Mouse (Mus musculus) stomach, embryonic 16.5 days (tissue): Measurements from ENCODE around the gene Igfn1. TPM values are rescaled to one million over a fixed set of nuclear protein-coding genes. Genes with fewer than 3 reads are reported as not detected.
A peak's percentile ranks its signal among the peaks of the same experiment; 100 is the strongest.

Experiments
- ATAC-seq: fragments of 200-750 bp; cut with Nextera tagmentation; 2 replicates; pipeline ENCODE4 v1.8.0; 2017; ENCODE audit warnings: moderate number of reproducible peaks, moderate TSS enrichment; ENCODE audit not compliant: insufficient read depth, low FRiP score
- H3K27ac ChIP-seq: fragments of 300-500 bp; sonication (generic); 2 replicates; pipeline ENCODE4 v1.5.1; 2014; ENCODE audit warnings: low read length
- H3K27me3 ChIP-seq: fragments of 300-500 bp; sonication (generic); 2 replicates; pipeline ENCODE4 v1.6.1; 2014; ENCODE audit warnings: low read length, control low read depth, mixed read lengths; ENCODE audit not compliant: control insufficient read depth, insufficient read depth
- H3K36me3 ChIP-seq: fragments of 300-500 bp; sonication (generic); 2 replicates; pipeline ENCODE4 v1.6.1; 2014; ENCODE audit warnings: low read length; ENCODE audit not compliant: control insufficient read depth, insufficient read depth
- H3K4me1 ChIP-seq: fragments of 300-500 bp; sonication (generic); 2 replicates; pipeline ENCODE4 v1.6.1; 2014; ENCODE audit warnings: low read length, control low read depth, mixed read lengths; ENCODE audit not compliant: control insufficient read depth, insufficient read depth
- H3K4me2 ChIP-seq: fragments of 300-500 bp; sonication (generic); 2 replicates; pipeline ENCODE4 v1.6.1; 2014; ENCODE audit warnings: low read depth, low read length, mixed read lengths
- H3K4me3 ChIP-seq: fragments of 300-500 bp; sonication (generic); replicated peaks from 2 replicates; pipeline ENCODE4 v1.5.1; 2014; ENCODE audit warnings: mild to moderate bottlenecking, low read length
- H3K9ac ChIP-seq: fragments of 300-500 bp; sonication (generic); 2 replicates; pipeline ENCODE4 v1.6.1; 2014; ENCODE audit warnings: low read length
- H3K9me3 ChIP-seq: fragments of 300-500 bp; sonication (generic); replicated peaks from 2 replicates; pipeline ENCODE4 v1.6.1; 2016; ENCODE audit warnings: low read length, control low read depth; ENCODE audit not compliant: control insufficient read depth
- WGBS: fragments of 180-500 bp; shearing (Covaris S2); extraction: QIAGEN DNeasy Blood & Tissue Kit; methylation state at CpG from one replicate; pipeline ENCODE4 v1.1.7; 2014; 5-methylcytosine and 5-hydroxymethylcytosine counted together
- polyA plus RNA-seq: library from polyadenylated mRNA; unstranded; fragments of >200 nt; fragmentation: Nextera tagmentation; extraction: Ambion mirVana; gene quantifications from 2 replicates; pipeline ENCODE4 v1.2.1, GENCODE M21; 2015

The Igfn1 gene
- polyA plus RNA-seq, 1 experiment from 2014 or later = 0.12 TPM

- no peak overlapping the region for H3K4me3 ChIP-seq
- H3K27me3 ChIP-seq = peaks cover 14% of the 10 kb centered on the region
- no peaks in the 10 kb centered on the region for H3K36me3 ChIP-seq
- no peak for ATAC-seq
- no peaks in the 10 kb centered on the region for H3K4me1 ChIP-seq
- no peak overlapping the region for H3K4me2 ChIP-seq
- H3K9ac ChIP-seq = no peak overlapping the region
- no peak overlapping the region for H3K27ac ChIP-seq
- no peaks in the 10 kb centered on the region for H3K9me3 ChIP-seq
- WGBS = 59% methylated on average over 5 of the region's 5 CpGs
Measured at GRCm38 (mm10) chr1:135924377-135924994, 81.7 kb downstream of the Igfn1 start.

GRCm38 (mm10) chr1:135923229-135923628 lies 82.9 kb downstream of the Igfn1 start:
- no peak for ATAC-seq
- Histone ChIP-seq H3K27ac (no peak overlapping the region), H3K27me3 (peaks cover 26% of the 10 kb centered on the region), H3K36me3 (no peaks in the 10 kb centered on the region), H3K9ac (no peak overlapping the region), H3K9me3 (no peaks in the 10 kb centered on the region), H3K4me1 (no peaks in the 10 kb centered on the region), H3K4me2 (no peak overlapping the region), H3K4me3 (no peak overlapping the region)
- 78% methylated on average over 7 of the region's 7 CpGs for WGBS

- Histone ChIP-seq H3K9me3 (no peaks in the 10 kb centered on the region), H3K9ac (peak within 1 kb of the TSS; percentile 62), H3K27ac (peak within 1 kb of the TSS; percentile 55; the same call in 1 of the 2 replicates), H3K27me3 (peaks cover 49% of the 10 kb centered on the region), H3K36me3 (no peaks in the 10 kb centered on the region), H3K4me1 (no peaks in the 10 kb centered on the region), H3K4me3 (peak within 1 kb of the TSS; percentile 47), H3K4me2 (peak within 1 kb of the TSS; percentile 44)
- under 1% methylated on average over 64 of the region's 67 CpGs for WGBS
- peak; percentile 70 for ATAC-seq
Measured at GRCm38 (mm10) chr1:135918644-135919407, 87.3 kb downstream of the Igfn1 start, which contains the start of gene Pkp1. Pkp1 (minus strand) TSS chr1:135919207.

- H3K27ac ChIP-seq = peak overlapping the region; percentile 74
- H3K9me3 ChIP-seq = no peaks in the 10 kb centered on the region
- H3K27me3 ChIP-seq = peaks cover 49% of the 10 kb centered on the region
- no peaks in the 10 kb centered on the region for H3K4me1 ChIP-seq
- peak overlapping the region; percentile 47 for H3K4me3 ChIP-seq
- ATAC-seq = no peak
- WGBS = 11% methylated on average over 5 of the region's 5 CpGs
- peak overlapping the region; percentile 57; the same call in 1 of the 2 replicates for H3K9ac ChIP-seq
- H3K4me2 ChIP-seq = peak overlapping the region; percentile 28; the same call in 1 of the 2 replicates
- no peaks in the 10 kb centered on the region for H3K36me3 ChIP-seq
Measured at GRCm38 (mm10) chr1:135917206-135917605, 88.9 kb downstream of the Igfn1 start.

- Histone ChIP-seq H3K9ac (peak overlapping the region; percentile 57; the same call in 1 of the 2 replicates), H3K27ac (peak overlapping the region; percentile 74), H3K36me3 (no peaks in the 10 kb centered on the region), H3K27me3 (peaks cover 49% of the 10 kb centered on the region), H3K9me3 (no peaks in the 10 kb centered on the region), H3K4me2 (peak overlapping the region; percentile 28; the same call in 1 of the 2 replicates), H3K4me1 (no peaks in the 10 kb centered on the region), H3K4me3 (peak overlapping the region; percentile 47)
- ATAC-seq = no peak
- WGBS = 37% methylated on average over 5 of the region's 5 CpGs
Measured at GRCm38 (mm10) chr1:135916486-135917058, 89.6 kb downstream of the Igfn1 start.

GRCm38 (mm10) chr1:135913657-135914056 lies 92.5 kb downstream of the Igfn1 start:
- no peak overlapping the region for H3K27ac ChIP-seq
- H3K27me3 ChIP-seq = peaks cover 28% of the 10 kb centered on the region

GRCm38 (mm10) chr1:135909381-135909780 lies 96.8 kb downstream of the Igfn1 start:
- Histone ChIP-seq H3K4me1 (no peaks in the 10 kb centered on the region; the same call in 1 of the 2 replicates), H3K36me3 (no peaks in the 10 kb centered on the region), H3K27ac (no peak overlapping the region), H3K4me3 (no peak overlapping the region), H3K9me3 (no peaks in the 10 kb centered on the region), H3K4me2 (no peak overlapping the region), H3K27me3 (no peaks in the 10 kb centered on the region), H3K9ac (no peak overlapping the region)
- 30% methylated on average over 6 of the region's 6 CpGs for WGBS
- no peak for ATAC-seq

More at GRCm38 (mm10) chr1:135913657-135914056, 92.5 kb downstream of the Igfn1 start:
- 68% methylated on average over 4 of the region's 4 CpGs for whole genome bisulfite sequencing
- Histone ChIP-seq H3K4me3 (no peak overlapping the region), H3K4me2 (no peak overlapping the region), H3K4me1 (no peaks in the 10 kb centered on the region), H3K36me3 (no peaks in the 10 kb centered on the region), H3K9me3 (no peaks in the 10 kb centered on the region), H3K9ac (no peak overlapping the region)
- no peak for ATAC-seq

- H3K4me2 ChIP-seq = no peak overlapping the region
- H3K9ac ChIP-seq = no peak overlapping the region
- H3K27ac ChIP-seq = peak overlapping the region; percentile 31; the same call in 1 of the 2 replicates
- H3K4me1 ChIP-seq = no peaks in the 10 kb centered on the region; the same call in 1 of the 2 replicates
- 46% methylated on average over 11 of the region's 11 CpGs for WGBS
- H3K9me3 ChIP-seq = no peaks in the 10 kb centered on the region
- no peaks in the 10 kb centered on the region for H3K27me3 ChIP-seq
- H3K4me3 ChIP-seq = no peak overlapping the region
- H3K36me3 ChIP-seq = no peaks in the 10 kb centered on the region
- ATAC-seq = peak; percentile 60
Measured at GRCm38 (mm10) chr1:135906736-135907135, 99.4 kb downstream of the Igfn1 start.
